Mouse (Mus musculus) liver, embryonic 13.5 days (tissue): ENCODE measurements around the gene Slc39a11. TPM values are rescaled to one million over a fixed set of nuclear protein-coding genes. Genes with fewer than 3 reads are reported as not detected.

Source experiments
- ATAC-seq: fragments of 200-750 bp; cut with Nextera tagmentation; 2 replicates; pipeline ENCODE4 v1.8.0; 2017; ENCODE audit warnings: low read depth, mild to moderate bottlenecking, moderate number of reproducible peaks, moderate library complexity
- DNase-seq: peaks from one replicate; pipeline ENCODE4 v3.0.0; 2022
- H3K27ac ChIP-seq: fragments of 300-500 bp; sonication (generic); 2 replicates; pipeline ENCODE4 v1.5.1; 2015; ENCODE audit warnings: moderate library complexity, mild to moderate bottlenecking, inconsistent platforms
- H3K27me3 ChIP-seq: fragments of 300-500 bp; sonication (generic); 2 replicates; pipeline ENCODE4 v1.6.1; 2015; ENCODE audit warnings: mild to moderate bottlenecking, inconsistent platforms
- H3K36me3 ChIP-seq: fragments of 300-500 bp; sonication (generic); 2 replicates; pipeline ENCODE4 v1.6.1; 2015; ENCODE audit warnings: mild to moderate bottlenecking, inconsistent platforms
- H3K4me1 ChIP-seq: fragments of 300-500 bp; sonication (generic); replicated peaks from 2 replicates; pipeline ENCODE4 v1.6.1; 2015; ENCODE audit warnings: inconsistent platforms
- H3K4me2 ChIP-seq: fragments of 300-500 bp; sonication (generic); 2 replicates; pipeline ENCODE4 v1.6.1; 2015; ENCODE audit warnings: inconsistent platforms, mild to moderate bottlenecking, moderate library complexity
- H3K4me3 ChIP-seq: fragments of 300-500 bp; sonication (generic); replicated peaks from 2 replicates; pipeline ENCODE4 v1.5.1; 2015; ENCODE audit warnings: mild to moderate bottlenecking, inconsistent platforms
- H3K9ac ChIP-seq: fragments of 300-500 bp; sonication (generic); 2 replicates; pipeline ENCODE4 v1.6.1; 2015; ENCODE audit warnings: mild to moderate bottlenecking, inconsistent platforms
- H3K9me3 ChIP-seq: fragments of 300-500 bp; sonication (generic); replicated peaks from 2 replicates; pipeline ENCODE4 v1.6.1; 2016; ENCODE audit warnings: inconsistent platforms
- WGBS: fragments of 180-500 bp; shearing (Covaris S2); methylation state at CpG from one replicate; pipeline ENCODE4 v1.1.7; 2015; ENCODE audit not compliant: insufficient replicate concordance; 5-methylcytosine and 5-hydroxymethylcytosine counted together
- polyA plus RNA-seq: library from polyadenylated mRNA; unstranded; fragments of >200 nt; fragmentation: Nextera tagmentation; extraction: Ambion mirVana; gene quantifications from 2 replicates; pipeline ENCODE4 v1.2.1, GENCODE M21; 2015

The Slc39a11 gene
- polyA plus RNA-seq, 1 experiment from 2014 or later = 15.0 TPM

DNA sequence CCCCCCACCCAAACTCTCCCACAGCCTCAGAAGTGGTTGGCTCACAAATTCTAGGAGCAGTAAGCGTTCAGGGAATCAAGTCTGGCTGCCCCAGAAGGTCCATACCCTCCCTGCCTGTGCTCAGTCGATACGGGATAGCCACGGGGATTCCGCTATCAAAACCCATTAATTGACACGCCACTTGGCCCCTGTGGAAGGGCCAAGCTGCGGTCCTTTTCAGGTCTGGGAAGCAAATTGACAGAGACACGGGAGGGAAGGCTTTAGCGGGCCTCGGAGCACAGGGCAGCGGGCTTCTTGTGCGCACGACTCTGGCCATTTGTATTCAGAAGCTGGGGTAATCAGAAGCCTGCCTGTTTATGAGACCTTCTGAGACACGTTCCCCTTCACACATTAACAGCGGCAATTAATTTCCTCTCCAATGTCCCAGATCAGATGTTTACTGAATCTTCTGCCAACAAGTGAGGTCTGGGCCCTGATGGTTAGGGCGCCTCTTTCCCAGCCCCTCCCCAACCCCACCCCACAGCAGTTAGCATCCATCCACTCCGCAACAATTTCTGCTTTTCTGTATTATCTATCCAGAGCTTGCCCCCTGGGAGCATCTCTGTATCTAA is 128.9 kb downstream of the Slc39a11 start:
- 71% methylated on average over 17 of the region's 17 CpGs for WGBS
- Histone ChIP-seq H3K4me1 (peaks cover 19% of the 10 kb centered on the region), H3K4me3 (no peak overlapping the region), H3K27me3 (no peaks in the 10 kb centered on the region), H3K27ac (no peak overlapping the region), H3K9me3 (no peaks in the 10 kb centered on the region), H3K4me2 (no peak overlapping the region), H3K9ac (no peak overlapping the region), H3K36me3 (peaks cover 2% of the 10 kb centered on the region; the same call in 1 of the 2 replicates)
- no peak for DNase-seq
- no peak for ATAC-seq

DNA sequence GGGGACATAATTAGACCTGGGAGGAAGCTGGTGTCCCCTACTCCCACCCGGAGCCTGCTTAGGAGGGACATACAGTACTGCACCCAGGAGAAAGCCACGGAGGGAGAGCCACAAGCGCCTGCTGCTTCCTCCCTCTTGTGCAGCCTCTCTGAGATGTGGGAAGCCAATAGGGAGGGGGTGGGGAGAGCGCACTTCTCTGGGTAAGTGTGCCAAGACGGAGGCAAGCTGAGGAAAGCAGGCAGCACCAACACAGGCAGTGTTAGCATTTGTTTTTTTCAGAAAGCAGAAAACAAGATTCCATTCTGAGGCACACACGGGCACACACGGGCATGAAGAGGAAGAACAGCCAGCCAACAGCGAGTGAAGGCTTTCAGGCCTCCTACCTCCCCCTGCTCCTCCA is 129.5 kb downstream of the Slc39a11 start:
- WGBS = 65% methylated on average over 8 of the region's 8 CpGs
- Histone ChIP-seq H3K4me3 (no peak overlapping the region), H3K4me1 (peaks cover 18% of the 10 kb centered on the region), H3K27ac (no peak overlapping the region), H3K4me2 (no peak overlapping the region), H3K27me3 (no peaks in the 10 kb centered on the region), H3K36me3 (peaks cover 2% of the 10 kb centered on the region; the same call in 1 of the 2 replicates), H3K9me3 (no peaks in the 10 kb centered on the region), H3K9ac (no peak overlapping the region)
- DNase-seq (no peak), ATAC-seq (no peak)

DNA sequence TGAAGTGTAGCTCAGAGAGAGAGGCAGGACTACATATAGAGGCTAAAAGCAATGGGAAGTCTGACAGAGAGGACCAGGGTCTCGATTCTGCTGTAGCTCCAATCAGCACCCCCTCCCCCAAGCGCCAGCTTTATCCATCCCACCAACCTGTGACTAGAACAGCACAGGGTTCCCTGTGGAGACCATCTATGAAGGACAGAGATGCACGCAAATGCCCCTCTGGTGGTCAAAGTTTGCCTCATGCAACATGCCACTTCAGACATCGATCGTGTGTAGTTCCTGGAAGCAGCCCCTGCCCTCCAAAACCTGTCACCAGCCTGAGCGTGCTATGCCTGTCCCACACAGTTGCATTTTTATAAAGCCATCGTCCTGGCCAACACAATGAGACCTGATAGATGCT is 129.9 kb downstream of the Slc39a11 start:
- 67% methylated on average over 7 of the region's 7 CpGs for WGBS
- ATAC-seq = no peak

DNA sequence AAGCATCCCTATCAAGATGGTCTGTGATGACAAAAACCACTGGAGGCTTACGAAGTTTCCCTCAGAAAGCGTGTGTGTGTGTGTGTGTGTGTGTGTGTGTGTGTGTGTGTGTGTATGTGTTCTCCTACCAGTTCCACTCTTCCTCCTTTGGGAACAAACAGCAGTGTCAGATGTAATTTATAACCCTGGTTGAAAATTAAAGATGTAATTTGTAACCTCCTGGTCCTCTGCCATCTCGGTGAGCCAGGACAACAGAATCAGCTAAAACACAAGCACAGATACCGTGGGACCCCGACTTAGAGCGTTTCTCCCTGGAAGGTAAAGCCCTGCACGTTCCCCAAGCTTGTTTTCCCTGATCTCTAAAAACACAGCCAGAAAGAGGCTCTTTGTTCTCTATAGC is 131.7 kb downstream of the Slc39a11 start:
- H3K4me3 ChIP-seq = no peak overlapping the region
- WGBS = 87% methylated on average over 7 of the region's 7 CpGs
- no peak for ATAC-seq

More for the DNA sequence above, 129.9 kb downstream of the Slc39a11 start:
- DNase-seq = no peak
- peaks cover 18% of the 10 kb centered on the region for H3K4me1 ChIP-seq
- no peak overlapping the region for H3K9ac ChIP-seq
- no peaks in the 10 kb centered on the region for H3K9me3 ChIP-seq
- H3K4me3 ChIP-seq = no peak overlapping the region
- peaks cover 2% of the 10 kb centered on the region; the same call in 1 of the 2 replicates for H3K36me3 ChIP-seq
- H3K4me2 ChIP-seq = no peak overlapping the region
- no peaks in the 10 kb centered on the region for H3K27me3 ChIP-seq
- no peak overlapping the region for H3K27ac ChIP-seq

DNA sequence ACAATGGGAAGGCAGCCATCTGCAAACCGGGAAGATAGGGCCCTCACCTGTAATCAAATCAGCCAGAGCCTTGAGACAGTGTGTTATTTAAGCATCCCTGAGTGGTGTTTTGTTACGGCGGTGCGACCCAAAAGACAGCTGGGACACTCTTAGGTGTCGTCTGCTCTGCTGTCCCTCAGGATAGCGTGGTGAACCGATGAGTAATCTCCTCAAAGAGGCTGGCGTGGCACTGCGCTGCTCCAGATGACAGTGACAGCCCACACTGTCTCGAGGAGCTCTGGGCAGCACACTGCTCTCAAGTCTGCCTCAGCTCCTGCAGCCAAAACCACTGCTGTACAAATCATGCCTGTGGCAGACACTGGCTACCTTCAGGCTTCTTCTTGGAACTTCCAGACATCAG is 133.7 kb downstream of the Slc39a11 start:
- ATAC-seq (no peak), DNase-seq (no peak)
- WGBS = 80% methylated on average over 10 of the region's 10 CpGs
- Histone ChIP-seq H3K4me2 (no peak overlapping the region), H3K4me3 (no peak overlapping the region), H3K27ac (no peak overlapping the region), H3K36me3 (no peaks in the 10 kb centered on the region), H3K4me1 (peaks cover 31% of the 10 kb centered on the region), H3K9ac (no peak overlapping the region), H3K27me3 (no peaks in the 10 kb centered on the region), H3K9me3 (no peaks in the 10 kb centered on the region)

More for the DNA sequence above, 131.7 kb downstream of the Slc39a11 start:
- Histone ChIP-seq H3K36me3 (peaks cover 2% of the 10 kb centered on the region; the same call in 1 of the 2 replicates), H3K27me3 (no peaks in the 10 kb centered on the region), H3K9me3 (no peaks in the 10 kb centered on the region), H3K9ac (no peak overlapping the region), H3K4me1 (peaks cover 16% of the 10 kb centered on the region), H3K27ac (no peak overlapping the region), H3K4me2 (no peak overlapping the region)
- no peak for DNase-seq

DNA sequence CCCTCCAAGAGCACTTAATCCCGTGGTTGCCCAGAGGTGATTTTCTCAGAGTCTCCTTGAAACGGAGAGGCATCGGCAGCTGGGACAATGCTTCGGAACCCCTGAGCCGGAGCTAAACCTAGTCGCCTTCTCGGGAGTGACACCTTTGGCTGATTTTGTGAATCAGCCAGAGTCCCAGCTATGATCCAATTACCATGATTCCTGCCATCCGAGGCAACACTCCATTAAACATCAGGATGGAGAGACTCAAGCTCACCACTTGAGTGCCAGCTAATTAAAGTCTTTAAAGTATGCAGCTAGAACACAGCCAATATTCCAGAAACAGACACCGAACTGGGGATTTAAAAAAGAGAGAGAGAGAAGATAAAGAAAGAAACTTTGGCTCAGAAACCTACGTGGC is 136.9 kb downstream of the Slc39a11 start:
- H3K4me1 ChIP-seq = peaks cover 26% of the 10 kb centered on the region
- DNase-seq = no peak
- no peak for ATAC-seq
- no peak overlapping the region for H3K27ac ChIP-seq
- H3K36me3 ChIP-seq = no peaks in the 10 kb centered on the region
- no peak overlapping the region for H3K4me2 ChIP-seq
- WGBS = 81% methylated on average over 10 of the region's 10 CpGs
- H3K9ac ChIP-seq = no peak overlapping the region
- no peaks in the 10 kb centered on the region for H3K9me3 ChIP-seq
- H3K27me3 ChIP-seq = no peaks in the 10 kb centered on the region
- H3K4me3 ChIP-seq = no peak overlapping the region

DNA sequence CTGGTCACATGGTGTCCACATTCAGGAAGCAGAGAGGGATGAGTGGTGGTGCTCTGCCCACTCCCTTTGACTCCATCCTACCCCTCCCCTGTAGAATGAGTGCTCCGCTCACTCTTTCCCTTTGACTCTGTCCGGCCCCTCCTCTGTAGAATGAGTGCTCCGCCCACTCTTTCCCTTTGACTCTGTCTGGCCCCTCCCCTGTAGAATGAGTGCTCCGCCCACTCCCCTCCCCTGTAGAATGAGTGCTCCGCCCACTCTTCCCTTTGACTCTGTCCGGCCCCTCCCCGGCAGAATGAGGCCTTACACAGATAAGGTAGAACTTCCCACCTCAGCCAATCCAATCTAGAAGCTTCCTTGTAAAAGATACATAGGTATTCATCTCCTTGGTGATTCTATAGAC is 137.7 kb downstream of the Slc39a11 start:
- Histone ChIP-seq H3K36me3 (no peaks in the 10 kb centered on the region), H3K27me3 (no peaks in the 10 kb centered on the region), H3K9me3 (no peaks in the 10 kb centered on the region), H3K9ac (no peak overlapping the region), H3K4me2 (no peak overlapping the region), H3K4me1 (peaks cover 26% of the 10 kb centered on the region), H3K4me3 (no peak overlapping the region), H3K27ac (peak overlapping the region; percentile 27; the same call in 1 of the 2 replicates)
- DNase-seq = peak; percentile 68
- peak; percentile 78 for ATAC-seq
- 52% methylated on average over 7 of the region's 7 CpGs for WGBS

DNA sequence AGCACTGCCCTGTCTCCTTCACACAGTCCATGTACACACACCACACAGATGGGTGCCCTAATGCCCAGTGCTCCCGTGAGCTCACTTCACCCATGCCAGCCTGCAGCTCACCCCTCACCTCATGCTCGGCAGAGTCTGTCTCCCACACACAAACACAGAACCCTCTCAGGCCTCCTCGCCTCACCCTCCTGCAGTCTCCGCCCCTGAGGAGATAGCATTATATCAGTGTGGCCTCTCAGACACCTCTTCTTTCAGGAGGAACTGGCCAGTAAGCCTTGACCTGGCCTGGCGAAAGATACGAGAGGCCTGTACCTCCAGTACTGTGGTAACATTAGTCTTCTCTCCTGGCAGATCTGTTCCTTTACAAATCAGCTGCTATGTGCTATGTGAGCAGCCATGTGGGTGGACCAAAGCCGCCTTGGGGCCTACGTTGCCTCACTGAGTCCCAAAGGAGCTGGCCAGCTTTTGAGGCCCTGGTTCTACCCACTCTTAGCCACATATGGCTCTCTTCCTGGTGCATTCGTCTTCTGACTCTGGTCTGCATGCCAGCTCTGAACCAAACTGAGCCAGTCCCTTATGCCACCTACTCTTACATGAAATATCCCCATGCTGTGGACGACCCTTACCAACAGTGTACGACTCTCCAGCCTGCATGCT is 138.8 kb downstream of the Slc39a11 start:
- no peaks in the 10 kb centered on the region for H3K36me3 ChIP-seq
- ATAC-seq (peak; percentile 76), DNase-seq (no peak)
- H3K9me3 ChIP-seq = no peaks in the 10 kb centered on the region
- H3K27me3 ChIP-seq = no peaks in the 10 kb centered on the region
- H3K4me3 ChIP-seq = no peak overlapping the region
- WGBS = 49% methylated on average over 11 of the region's 11 CpGs
- peak overlapping the region; percentile 41 for H3K4me2 ChIP-seq
- H3K27ac ChIP-seq = peak overlapping the region; percentile 60
- H3K4me1 ChIP-seq = peaks cover 32% of the 10 kb centered on the region
- peak overlapping the region; percentile 36 for H3K9ac ChIP-seq

DNA sequence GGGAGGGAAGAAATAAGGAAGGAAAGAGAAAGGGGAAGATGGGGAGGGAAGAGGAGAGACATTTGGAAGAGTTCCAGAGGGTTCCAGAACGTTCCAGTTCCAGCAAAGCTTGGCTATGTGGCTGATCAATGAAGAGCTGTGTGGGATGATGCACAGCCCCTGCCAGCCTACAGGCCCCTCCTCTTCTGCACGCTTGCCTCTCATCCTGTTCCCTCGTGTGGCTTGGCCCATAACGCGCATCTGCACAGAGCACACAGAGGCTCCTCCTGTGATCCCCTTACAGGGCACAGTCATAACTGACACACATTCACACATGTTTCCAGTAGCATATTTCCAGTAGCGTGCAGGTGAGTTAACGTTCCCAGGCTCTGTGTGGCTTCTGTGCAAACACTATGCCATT is 139.6 kb downstream of the Slc39a11 start:
- WGBS = 66% methylated on average over 7 of the region's 7 CpGs
- H3K4me2 ChIP-seq = peak overlapping the region; percentile 41; the same call in 1 of the 2 replicates

DNA sequence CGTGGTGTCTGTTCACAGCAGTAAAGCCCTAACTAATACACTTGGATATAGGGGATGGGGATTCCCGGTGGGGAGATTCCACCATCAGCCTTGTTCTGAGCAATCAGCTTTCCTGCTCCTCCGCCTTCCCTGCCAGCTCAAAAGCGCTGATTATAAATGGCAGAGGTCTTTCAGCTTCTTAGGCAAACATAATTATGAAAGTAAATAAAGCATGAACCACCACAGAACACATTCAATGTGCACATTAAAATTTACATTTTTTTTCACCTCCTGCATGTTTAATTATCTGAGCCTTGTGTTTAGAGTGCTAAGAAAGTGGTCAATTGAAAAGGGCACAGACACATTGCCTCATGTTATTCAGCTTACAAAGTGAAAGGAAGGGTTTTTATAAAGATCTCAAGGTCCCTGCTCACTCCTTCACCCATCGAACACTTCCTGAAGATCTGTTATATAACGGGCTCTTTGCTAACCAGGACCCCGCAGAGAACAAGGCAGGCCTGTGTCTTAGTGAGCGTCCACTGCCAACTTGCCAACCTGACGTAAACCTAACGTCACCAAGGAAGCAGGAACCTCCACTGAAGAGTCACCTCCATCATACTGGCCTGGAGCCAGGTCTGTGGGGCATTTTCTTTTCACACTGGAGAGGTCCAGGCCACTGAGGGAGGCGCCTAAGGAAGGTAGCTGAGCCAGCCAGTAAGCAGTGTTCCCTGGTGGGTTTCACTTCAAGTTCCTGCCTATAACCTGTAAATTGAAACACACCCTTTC is 142.0 kb downstream of the Slc39a11 start:
- H3K9ac ChIP-seq = no peak overlapping the region
- H3K4me3 ChIP-seq = no peak overlapping the region
- DNase-seq = no peak
- H3K4me1 ChIP-seq = peaks cover 61% of the 10 kb centered on the region
- no peaks in the 10 kb centered on the region for H3K36me3 ChIP-seq
- no peaks in the 10 kb centered on the region for H3K27me3 ChIP-seq
- H3K9me3 ChIP-seq = no peaks in the 10 kb centered on the region
- ATAC-seq = no peak
- 76% methylated on average over 11 of the region's 11 CpGs for WGBS
- no peak overlapping the region; the same call in 1 of the 2 replicates for H3K27ac ChIP-seq
- H3K4me2 ChIP-seq = no peak overlapping the region

More for the DNA sequence above, 139.6 kb downstream of the Slc39a11 start:
- no peak for DNase-seq
- Histone ChIP-seq H3K9ac (0 out of 2 replicates have a peak overlapping the region, but pooled peaks have one; percentile 36), H3K27me3 (no peaks in the 10 kb centered on the region), H3K4me3 (no peak overlapping the region), H3K36me3 (no peaks in the 10 kb centered on the region), H3K27ac (no peak overlapping the region), H3K4me1 (peaks cover 40% of the 10 kb centered on the region), H3K9me3 (no peaks in the 10 kb centered on the region)
- ATAC-seq = no peak

DNA sequence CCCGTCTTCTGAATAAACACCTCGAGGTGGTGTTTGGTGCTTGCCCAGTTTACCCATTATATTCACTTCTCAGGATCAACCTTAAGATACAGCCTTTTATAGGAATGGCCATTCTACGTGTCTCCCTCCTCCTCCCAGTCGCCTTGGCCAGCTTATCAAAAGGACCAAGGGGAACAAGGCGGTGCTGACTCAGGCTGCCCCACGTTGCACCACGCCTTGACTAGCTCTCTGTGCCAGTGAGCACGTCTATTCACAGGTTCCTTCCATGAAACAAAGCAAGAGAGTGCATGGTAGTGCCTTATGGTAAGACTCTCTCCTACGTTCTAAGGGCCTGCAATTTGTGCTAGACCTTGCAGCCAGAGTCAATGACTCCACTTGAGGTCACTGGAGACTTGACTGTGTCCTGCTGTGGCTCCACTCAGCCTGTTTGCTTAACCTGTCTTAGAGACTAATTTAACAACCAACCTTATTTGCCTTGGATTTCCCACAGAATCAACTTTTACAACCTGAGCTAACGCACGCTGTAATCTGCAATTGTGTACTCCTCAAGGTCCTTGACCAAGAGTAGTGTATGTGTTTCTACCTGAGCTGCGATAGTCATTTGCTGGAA is 144.2 kb downstream of the Slc39a11 start:
- H3K4me2 ChIP-seq = no peak overlapping the region
- no peak overlapping the region for H3K4me3 ChIP-seq
- no peak overlapping the region; the same call in 1 of the 2 replicates for H3K27ac ChIP-seq
- ATAC-seq (peak; percentile 83), DNase-seq (peak; percentile 54)
- peaks cover 52% of the 10 kb centered on the region for H3K4me1 ChIP-seq
- no peaks in the 10 kb centered on the region for H3K36me3 ChIP-seq
- no peaks in the 10 kb centered on the region for H3K27me3 ChIP-seq
- H3K9me3 ChIP-seq = no peaks in the 10 kb centered on the region
- H3K9ac ChIP-seq = 0 out of 2 replicates have a peak overlapping the region, but pooled peaks have one; percentile 20
- WGBS = 54% methylated on average over 12 of the region's 12 CpGs
